Mouse (Mus musculus) bone marrow macrophage, adult 2 months (primary cell): ENCODE data around the gene Prrt3.

Experiments used
- CTCF ChIP-seq: IDR thresholded peaks from 2 replicates; pipeline ENCODE4 v1.5.1; 2012; ENCODE audit warnings: low read depth, mild to moderate bottlenecking, low read length, moderate library complexity
- POLR2A ChIP-seq: IDR thresholded peaks from 2 replicates; pipeline ENCODE4 v1.6.1; 2012; ENCODE audit warnings: mild to moderate bottlenecking, low read depth, low read length, borderline replicate concordance

GRCm38 (mm10) chr6:113489410-113489809 lies 12.3 kb downstream of the Prrt3 start:
- TF ChIP-seq CTCF (no peak), POLR2A (no peak)
